Mouse (Mus musculus): ENCODE data around the gene Col2a1. TPM values are rescaled to one million over a fixed set of nuclear protein-coding genes. Genes with fewer than 3 reads are reported as not detected.

The Col2a1 gene
- total and polyA plus RNA-seq, 2 experiments from 2014 or later, result 4.9 to 28.3 TPM

DNA sequence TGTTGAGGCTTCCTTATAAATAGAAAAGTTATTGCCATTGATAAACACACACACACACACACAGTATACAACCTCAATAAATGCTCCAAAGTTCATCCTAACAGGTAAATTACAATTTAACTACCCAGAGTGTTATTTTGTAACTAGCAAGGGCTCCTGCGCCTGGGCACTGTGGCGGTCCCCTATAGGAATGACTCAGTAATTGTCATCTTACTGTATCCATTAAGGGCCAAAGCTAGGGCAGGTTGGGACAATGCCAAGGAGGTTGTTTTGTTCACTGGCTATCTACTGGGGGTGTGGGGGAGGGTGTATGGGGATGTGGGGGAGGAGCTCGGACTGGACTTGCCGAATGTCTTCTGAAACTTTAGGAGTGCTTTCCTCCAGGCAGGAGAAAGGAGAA lies 77.5 kb downstream of the Col2a1 start:
- Histone ChIP-seq H3K4me2 (ENCODE audit: low read depth) (no peak overlapping the region), H3K27ac (ENCODE audit: low read depth, low read length) (no peak overlapping the region), H3K27me3 (ENCODE audit: insufficient read depth, low read length) (no peaks in the 10 kb centered on the region), H3K9ac (no peak overlapping the region), H3K36me3 (ENCODE audit: insufficient read depth) (no peaks in the 10 kb centered on the region), H3K9me3 (ENCODE audit: low read length) (no peaks in the 10 kb centered on the region), H3K4me3 (ENCODE audit: low read depth, low read length) (no peak overlapping the region), H3K4me1 (ENCODE audit: insufficient read depth) (no peaks in the 10 kb centered on the region)
- ATAC-seq, result no peak
- no peak for TF ChIP-seq CTCF (IDR thresholded peaks at IDR 0.05; ENCODE audit: low read depth)
- DNase-seq, result no peak
- 59% methylated on average over 4 of the region's 4 CpGs for WGBS

Other genes with a start within 250 kb of the Col2a1 start
- gene Rapgef3, start 236.7 kb downstream of the Col2a1 start, total RNA-seq (2014; rRNA removed), result 16.6 and 22.0 TPM in 2 replicates
- 6.5 and 8.7 TPM in 2 replicates for gene Rapgef3, start 236.7 kb downstream of the Col2a1 start, polyA plus RNA-seq (2015; fragmentation: Nextera tagmentation; extraction: Ambion mirVana)
- 40.2 and 56.4 TPM in 2 replicates for gene Slc48a1, start 226.2 kb downstream of the Col2a1 start, total RNA-seq (2014; rRNA removed)
- gene Slc48a1, start 226.2 kb downstream of the Col2a1 start, polyA plus RNA-seq (2015; fragmentation: Nextera tagmentation; extraction: Ambion mirVana), result 123 and 135 TPM in 2 replicates
- 20.7 and 29.4 TPM in 2 replicates for gene Hdac7, start 160.2 kb downstream of the Col2a1 start, total RNA-seq (2014; rRNA removed)
- gene Hdac7, start 160.2 kb downstream of the Col2a1 start, polyA plus RNA-seq (2015; fragmentation: Nextera tagmentation; extraction: Ambion mirVana), result 16.2 and 21.6 TPM in 2 replicates
- 0.15 and 0.76 TPM in 2 replicates for gene Vdr, start 94.1 kb downstream of the Col2a1 start, total RNA-seq (2014; rRNA removed)
- gene Vdr, start 94.1 kb downstream of the Col2a1 start, polyA plus RNA-seq (2015; fragmentation: Nextera tagmentation; extraction: Ambion mirVana), result 0.04 and 0.05 TPM in 2 replicates
- 44.4 and 50.8 TPM in 2 replicates for gene Tmem106c, start 40.5 kb downstream of the Col2a1 start, total RNA-seq (2014; rRNA removed)
- 62.8 and 66.1 TPM in 2 replicates for gene Tmem106c, start 40.5 kb downstream of the Col2a1 start, polyA plus RNA-seq (2015; fragmentation: Nextera tagmentation; extraction: Ambion mirVana)
- 90.1 and 91.9 TPM in 2 replicates for gene Pfkm, start 87.9 kb upstream of the Col2a1 start, total RNA-seq (2014; rRNA removed)
- gene Pfkm, start 87.9 kb upstream of the Col2a1 start, polyA plus RNA-seq (2015; fragmentation: Nextera tagmentation; extraction: Ambion mirVana), result 76.4 and 86.3 TPM in 2 replicates
- 13.6 and 19.8 TPM in 2 replicates for gene Senp1, start 89.0 kb upstream of the Col2a1 start, total RNA-seq (2014; rRNA removed)
- 8.5 and 12.2 TPM in 2 replicates for gene Senp1, start 89.0 kb upstream of the Col2a1 start, polyA plus RNA-seq (2015; fragmentation: Nextera tagmentation; extraction: Ambion mirVana)
- gene Asb8, start 160.9 kb upstream of the Col2a1 start, total RNA-seq (2014; rRNA removed), result 46.3 and 56.9 TPM in 2 replicates
- gene Asb8, start 160.9 kb upstream of the Col2a1 start, polyA plus RNA-seq (2015; fragmentation: Nextera tagmentation; extraction: Ambion mirVana), result 36.5 and 46.8 TPM in 2 replicates
- gene Ccdc184, start 162.5 kb upstream of the Col2a1 start, total RNA-seq (2014; rRNA removed), result 50.7 and 66.0 TPM in 2 replicates
- gene Ccdc184, start 162.5 kb upstream of the Col2a1 start, polyA plus RNA-seq (2015; fragmentation: Nextera tagmentation; extraction: Ambion mirVana), result 56.3 and 68.9 TPM in 2 replicates
- not detected in 2 replicates for gene Olfr288, start 190.8 kb upstream of the Col2a1 start, total RNA-seq (2014; rRNA removed)
- 0.10 TPM in 1 of 2 replicates, not detected in the other for gene Olfr288, start 190.8 kb upstream of the Col2a1 start, polyA plus RNA-seq (2015; fragmentation: Nextera tagmentation; extraction: Ambion mirVana)
- 0.08 and 0.29 TPM in 2 replicates for gene Gm44579, start 216.3 kb upstream of the Col2a1 start, total RNA-seq (2014; rRNA removed)
- 0.15 TPM in 1 of 2 replicates, not detected in the other for gene Gm44579, start 216.3 kb upstream of the Col2a1 start, polyA plus RNA-seq (2015; fragmentation: Nextera tagmentation; extraction: Ambion mirVana)
- 0.15 and 0.24 TPM in 2 replicates for gene Olfr287, start 216.4 kb upstream of the Col2a1 start, total RNA-seq (2014; rRNA removed)
- 0.25 and 0.45 TPM in 2 replicates for gene Olfr287, start 216.4 kb upstream of the Col2a1 start, polyA plus RNA-seq (2015; fragmentation: Nextera tagmentation; extraction: Ambion mirVana)
- gene Olfr286, start 229.8 kb upstream of the Col2a1 start, total RNA-seq (2014; rRNA removed), result not detected in 2 replicates
- gene Olfr286, start 229.8 kb upstream of the Col2a1 start, polyA plus RNA-seq (2015; fragmentation: Nextera tagmentation; extraction: Ambion mirVana), result not detected in 2 replicates

Data from forebrain, postnatal 0 days (tissue).